Mouse (Mus musculus): ENCODE measurements at regions not wholly inside any gene's neighbourhood (a gene's known extent, or its start where the extent isn't known, plus 50 kb on each side); places are given as distances from the start of the nearest gene placed in this dataset.
"Not testable (repeated sequence)": the region's sequence is repeated elsewhere in the genome, so short reads cannot be mapped to it uniquely, and the experiment has no call there.

DNA sequence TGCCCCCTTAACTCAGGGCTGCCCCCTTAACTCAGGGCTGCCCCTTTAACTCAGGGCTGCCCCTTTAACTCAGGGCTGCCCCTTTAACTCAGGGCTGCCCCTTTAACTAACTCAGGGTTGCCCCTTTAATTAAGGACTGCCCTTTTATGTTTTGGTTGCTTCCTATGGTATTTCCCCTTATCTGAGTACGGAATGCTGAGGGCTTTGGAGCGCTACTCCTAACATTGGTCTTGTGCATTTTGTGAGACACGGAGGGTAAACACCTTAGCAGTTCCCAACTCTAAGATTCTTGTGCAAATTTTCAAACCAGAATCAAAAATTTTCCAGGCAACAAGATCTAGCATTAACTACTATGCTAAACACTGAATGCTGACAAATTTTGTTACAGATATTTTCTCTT, 152.7 kb upstream of the Ddhd1 start:
- H3K27ac ChIP-seq = no peak overlapping the region
- no peaks in the 10 kb centered on the region for H3K27me3 ChIP-seq (ENCODE audit: insufficient read depth, poor library complexity, severe bottlenecking)
- DNase-seq (ENCODE audit: low spot score) = no peak
- no peak overlapping the region for H3K4me3 ChIP-seq
- 0 out of 2 replicates have a peak, but pooled peaks cover 9% of the 10 kb centered on the region for H3K4me1 ChIP-seq (replicated peaks)
- 69% methylated on average over 3 of the region's 3 CpGs for WGBS
- no peaks in the 10 kb centered on the region for H3K36me3 ChIP-seq
- H3K9me3 ChIP-seq = no peaks in the 10 kb centered on the region

DNA sequence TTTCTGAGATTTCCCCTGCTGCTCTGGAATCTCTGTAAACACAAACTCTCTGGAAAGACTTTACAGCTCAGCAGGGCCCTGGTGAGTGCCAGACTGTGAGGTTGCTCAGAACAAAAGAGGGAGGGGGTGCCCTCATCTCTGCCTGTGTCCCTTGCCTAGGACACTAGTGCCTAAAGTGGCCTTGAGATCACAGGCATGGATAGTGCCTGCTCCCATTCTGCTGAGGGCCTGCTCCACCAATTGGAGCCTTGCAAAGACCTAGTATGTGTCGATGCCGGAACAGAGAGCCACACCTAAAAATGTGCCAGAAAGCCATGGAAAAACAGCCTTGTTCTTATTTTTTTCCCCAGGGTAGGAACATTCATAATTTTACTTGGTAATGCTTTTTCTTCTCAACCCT, 157.7 kb upstream of the Ddhd1 start:
- H3K27me3 ChIP-seq (ENCODE audit: insufficient read depth, poor library complexity, severe bottlenecking) = no peaks in the 10 kb centered on the region
- no peaks in the 10 kb centered on the region for H3K36me3 ChIP-seq
- WGBS = 79% methylated on average over 2 of the region's 2 CpGs
- H3K4me1 ChIP-seq (replicated peaks) = 0 out of 2 replicates have a peak, but pooled peaks cover 7% of the 10 kb centered on the region
- no peak for DNase-seq (ENCODE audit: low spot score)
- H3K9me3 ChIP-seq = no peaks in the 10 kb centered on the region
- no peak overlapping the region for H3K4me3 ChIP-seq
- no peak overlapping the region for H3K27ac ChIP-seq

DNA sequence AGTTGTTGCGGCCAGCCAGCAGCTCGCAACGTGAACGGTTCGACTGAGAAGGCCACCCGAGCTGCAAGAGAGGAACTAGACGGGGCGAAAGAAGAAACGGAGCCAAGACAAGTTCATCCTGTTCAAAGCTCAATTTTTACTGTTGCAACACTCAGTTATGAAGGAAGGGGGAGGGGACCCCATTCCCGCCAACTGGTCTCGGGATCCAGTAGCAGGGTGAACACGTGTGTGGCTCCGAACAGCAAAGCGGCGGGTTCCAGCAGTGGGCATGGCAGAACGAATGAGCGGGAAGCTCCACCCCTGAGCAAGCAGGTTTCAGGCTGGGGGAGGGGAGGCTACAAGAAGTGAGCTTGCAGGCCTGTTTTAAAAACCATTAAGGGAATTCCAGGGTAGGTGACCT, 158.7 kb upstream of the Ddhd1 start:
- H3K27ac ChIP-seq; H3K9me3 ChIP-seq; DNase-seq (ENCODE audit: low spot score); H3K27me3 ChIP-seq (ENCODE audit: insufficient read depth, poor library complexity, severe bottlenecking); H3K4me3 ChIP-seq; H3K4me1 ChIP-seq (replicated peaks); H3K36me3 ChIP-seq: not testable (repeated sequence)
- WGBS = 96% methylated on average over 17 of the region's 17 CpGs

DNA sequence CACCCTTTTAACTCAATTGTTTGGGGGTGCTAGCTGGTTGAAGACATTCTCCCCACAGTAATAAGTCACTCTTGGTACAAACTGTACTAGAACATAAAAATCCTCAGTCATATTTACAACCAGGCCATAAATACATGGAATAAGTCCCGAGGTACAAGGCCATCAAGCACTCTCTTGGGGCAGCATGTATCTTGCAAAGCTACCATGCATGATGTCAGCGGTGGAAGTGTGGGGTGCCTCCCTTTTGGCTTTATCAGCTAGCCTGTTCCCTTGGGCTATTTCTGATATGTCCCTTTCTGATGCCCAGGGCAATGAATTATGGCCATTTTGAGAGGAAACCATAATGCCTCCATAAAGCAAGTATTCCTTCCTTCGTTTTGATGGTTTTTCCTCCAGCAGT, 159.8 kb upstream of the Ddhd1 start:
- 86% methylated on average over 3 of the region's 3 CpGs for WGBS
- Histone ChIP-seq H3K4me3 (no peak overlapping the region), H3K9me3 (no peaks in the 10 kb centered on the region), H3K4me1 (replicated peaks) (0 out of 2 replicates have a peak, but pooled peaks cover 4% of the 10 kb centered on the region), H3K36me3 (no peaks in the 10 kb centered on the region), H3K27ac (no peak overlapping the region), H3K27me3 (ENCODE audit: insufficient read depth, poor library complexity, severe bottlenecking) (no peaks in the 10 kb centered on the region)
- DNase-seq (ENCODE audit: low spot score) = no peak

DNA sequence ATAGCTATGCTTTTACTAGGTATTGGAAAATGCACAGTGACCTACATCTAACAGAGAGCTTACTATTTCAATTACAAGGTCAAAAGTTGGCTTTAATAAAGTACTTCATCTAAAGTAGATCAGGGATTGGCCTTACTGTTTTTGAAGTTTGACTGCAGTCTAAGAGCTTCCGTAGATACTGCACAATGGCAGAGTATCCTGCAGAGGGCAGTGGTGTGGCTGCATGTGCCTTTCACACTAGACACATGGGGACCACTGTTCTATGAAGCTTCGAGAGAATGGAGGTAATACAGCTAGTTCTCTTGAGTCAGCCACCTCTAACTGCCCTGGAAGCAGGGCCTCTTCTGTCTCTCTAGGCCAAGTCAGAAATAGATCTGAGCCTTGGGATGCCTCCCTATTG, 166.7 kb upstream of the Ddhd1 start:
- no peak for DNase-seq (ENCODE audit: low spot score)
- Histone ChIP-seq H3K9me3 (no peaks in the 10 kb centered on the region), H3K4me1 (replicated peaks) (no peaks in the 10 kb centered on the region), H3K4me3 (no peak overlapping the region), H3K27ac (no peak overlapping the region), H3K36me3 (no peaks in the 10 kb centered on the region), H3K27me3 (ENCODE audit: insufficient read depth, poor library complexity, severe bottlenecking) (no peaks in the 10 kb centered on the region)
- WGBS = 72% methylated on average over 2 of the region's 2 CpGs

DNA sequence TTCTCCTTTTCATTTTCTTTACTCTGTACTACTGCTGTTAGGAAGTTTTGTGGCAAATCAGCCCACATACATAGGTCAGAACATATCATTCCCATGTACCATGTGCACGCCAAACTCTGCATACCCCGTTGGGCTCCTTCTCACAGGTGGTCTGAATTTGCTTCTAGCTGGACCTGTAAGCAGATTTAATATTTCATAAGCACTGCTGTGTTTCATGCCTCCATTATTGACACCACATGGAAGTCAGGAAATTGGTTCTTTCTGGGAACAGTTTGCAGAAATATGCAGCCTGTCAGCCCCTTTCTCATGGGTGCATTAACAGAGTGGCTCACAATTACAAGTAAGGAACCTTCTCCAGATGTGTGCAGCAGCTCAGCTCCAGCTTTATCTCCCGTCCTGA, 168.1 kb upstream of the Ddhd1 start:
- no peak for DNase-seq (ENCODE audit: low spot score)
- 78% methylated on average over 3 of the region's 3 CpGs for WGBS
- Histone ChIP-seq H3K4me3 (no peak overlapping the region), H3K9me3 (no peaks in the 10 kb centered on the region), H3K27me3 (ENCODE audit: insufficient read depth, poor library complexity, severe bottlenecking) (no peaks in the 10 kb centered on the region), H3K4me1 (replicated peaks) (no peaks in the 10 kb centered on the region), H3K36me3 (no peaks in the 10 kb centered on the region), H3K27ac (no peak overlapping the region)

DNA sequence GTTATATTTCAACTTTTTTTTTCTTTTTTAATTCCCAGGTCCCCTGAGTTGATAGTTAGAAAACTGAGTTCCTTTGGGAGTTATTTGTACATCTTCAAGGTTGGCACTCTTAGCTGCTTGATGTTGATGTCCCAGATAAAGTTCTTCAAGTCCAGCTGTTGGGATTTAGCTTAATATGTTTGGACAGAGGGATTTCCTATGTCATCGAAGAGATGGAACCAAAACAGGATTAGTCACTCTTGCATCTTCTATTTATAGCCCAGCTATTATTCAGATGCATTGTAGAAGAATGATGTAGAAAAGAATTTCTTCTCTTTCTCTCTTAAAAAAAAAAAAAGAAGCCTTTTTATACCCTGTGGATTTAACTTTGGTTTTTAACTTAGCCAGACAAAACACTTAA, 169.2 kb upstream of the Ddhd1 start:
- 75% methylated on average over 1 of the region's 1 CpGs for whole genome bisulfite sequencing
- DNase-seq (ENCODE audit: low spot score) = no peak
- Histone ChIP-seq H3K4me1 (replicated peaks) (no peaks in the 10 kb centered on the region), H3K36me3 (no peaks in the 10 kb centered on the region), H3K4me3 (no peak overlapping the region), H3K9me3 (no peaks in the 10 kb centered on the region), H3K27ac (no peak overlapping the region), H3K27me3 (ENCODE audit: insufficient read depth, poor library complexity, severe bottlenecking) (no peaks in the 10 kb centered on the region)

DNA sequence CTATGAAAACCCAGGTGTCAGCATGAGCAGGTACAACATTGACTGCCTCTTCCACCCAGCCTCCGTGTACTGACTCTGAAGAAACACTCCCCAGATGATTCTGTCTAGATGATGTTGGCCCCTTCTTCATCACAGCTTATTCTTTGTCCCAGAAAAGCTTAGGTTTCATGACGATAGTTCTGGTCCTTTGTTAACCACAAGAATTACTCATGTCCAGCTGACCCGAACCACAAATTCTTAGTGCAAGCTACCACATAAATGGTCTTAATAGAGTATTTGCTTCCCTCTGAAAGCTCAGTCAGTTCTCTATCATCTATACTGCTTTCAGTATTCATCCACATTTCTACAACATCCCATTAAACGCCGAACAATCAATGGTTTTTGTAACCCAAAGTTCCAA, 172.5 kb upstream of the Ddhd1 start:
- no peaks in the 10 kb centered on the region for H3K36me3 ChIP-seq
- no peak for DNase-seq (ENCODE audit: low spot score)
- H3K4me1 ChIP-seq (replicated peaks) = no peaks in the 10 kb centered on the region
- H3K27me3 ChIP-seq (ENCODE audit: insufficient read depth, poor library complexity, severe bottlenecking) = no peaks in the 10 kb centered on the region
- H3K27ac ChIP-seq = no peak overlapping the region
- no peaks in the 10 kb centered on the region for H3K9me3 ChIP-seq
- 88% methylated on average over 5 of the region's 5 CpGs for WGBS
- H3K4me3 ChIP-seq = no peak overlapping the region

DNA sequence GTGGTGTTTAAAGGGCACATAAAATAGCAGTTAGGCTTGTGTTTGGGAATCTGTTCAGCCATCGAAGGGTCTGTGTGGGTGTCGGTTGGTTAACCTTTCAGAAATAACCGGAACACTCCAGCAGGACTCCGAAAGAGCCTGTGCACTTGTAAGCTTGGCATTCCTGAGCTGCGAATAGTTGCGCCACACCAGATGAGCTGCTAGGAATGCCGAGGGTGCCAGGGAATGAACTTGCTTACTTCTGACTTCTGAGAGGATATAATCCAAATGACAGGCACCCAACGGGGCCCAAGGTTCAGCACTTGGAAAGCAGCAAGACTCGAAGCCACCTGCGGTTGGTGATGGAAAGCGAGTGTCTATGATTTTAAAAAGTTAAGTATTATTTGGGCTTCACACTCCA, 179.1 kb upstream of the Ddhd1 start:
- Histone ChIP-seq H3K27ac (no peak overlapping the region), H3K36me3 (no peaks in the 10 kb centered on the region), H3K4me1 (replicated peaks) (no peaks in the 10 kb centered on the region), H3K9me3 (no peaks in the 10 kb centered on the region), H3K4me3 (no peak overlapping the region), H3K27me3 (ENCODE audit: insufficient read depth, poor library complexity, severe bottlenecking) (no peaks in the 10 kb centered on the region)
- WGBS = 91% methylated on average over 11 of the region's 11 CpGs
- no peak for DNase-seq (ENCODE audit: low spot score)

DNA sequence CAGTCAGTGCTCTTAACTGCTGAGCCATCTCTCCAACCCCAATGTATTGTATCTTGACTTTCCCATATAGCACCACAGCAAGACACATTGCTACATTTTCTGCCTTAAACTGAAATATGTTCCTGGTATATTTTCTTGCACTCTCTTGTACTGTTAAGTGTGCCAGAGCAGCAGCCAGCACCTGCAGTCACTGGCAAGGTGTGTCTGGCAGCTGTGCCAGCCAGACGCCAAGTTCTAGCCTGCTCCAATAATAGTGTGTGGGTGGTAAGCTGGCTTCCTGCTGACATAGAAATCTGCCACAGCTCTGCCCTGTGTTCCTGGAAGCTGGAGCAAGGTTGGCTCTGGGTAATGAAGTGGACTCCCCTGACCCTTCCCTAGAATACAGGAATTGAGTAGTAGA, 185.9 kb upstream of the Ddhd1 start:
- no peak overlapping the region for H3K27ac ChIP-seq
- DNase-seq (ENCODE audit: low spot score) = no peak
- no peak overlapping the region for H3K4me3 ChIP-seq
- no peaks in the 10 kb centered on the region for H3K4me1 ChIP-seq (replicated peaks)
- no peaks in the 10 kb centered on the region for H3K9me3 ChIP-seq
- no peaks in the 10 kb centered on the region for H3K36me3 ChIP-seq
- no peaks in the 10 kb centered on the region for H3K27me3 ChIP-seq (ENCODE audit: insufficient read depth, poor library complexity, severe bottlenecking)
- WGBS = 81% methylated on average over 1 of the region's 1 CpGs

DNA sequence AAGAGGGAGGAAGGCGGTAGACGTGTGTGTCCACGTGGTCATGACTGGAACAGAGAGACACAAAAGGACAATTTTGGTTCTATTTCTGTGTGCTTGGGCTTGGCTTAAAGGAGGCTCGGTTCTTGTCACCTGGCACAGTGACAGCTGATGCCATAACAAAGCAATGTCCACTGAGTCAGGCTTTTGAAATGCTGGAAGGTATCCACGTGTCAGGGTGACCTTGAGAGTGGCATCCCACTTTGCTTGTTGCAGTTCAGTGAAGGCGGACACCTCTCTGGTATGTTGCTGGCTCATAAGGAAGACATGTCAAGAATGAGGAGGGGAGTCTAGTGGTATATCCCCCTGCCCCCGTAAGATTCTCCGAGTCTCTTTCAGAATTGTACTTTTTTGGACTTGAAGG, 192.6 kb upstream of the Ddhd1 start:
- Histone ChIP-seq H3K27ac (no peak overlapping the region), H3K4me1 (replicated peaks) (no peaks in the 10 kb centered on the region), H3K4me3 (no peak overlapping the region), H3K9me3 (no peaks in the 10 kb centered on the region), H3K27me3 (ENCODE audit: insufficient read depth, poor library complexity, severe bottlenecking) (no peaks in the 10 kb centered on the region), H3K36me3 (no peaks in the 10 kb centered on the region)
- no peak for DNase-seq (ENCODE audit: low spot score)
- WGBS = 85% methylated on average over 8 of the region's 8 CpGs

DNA sequence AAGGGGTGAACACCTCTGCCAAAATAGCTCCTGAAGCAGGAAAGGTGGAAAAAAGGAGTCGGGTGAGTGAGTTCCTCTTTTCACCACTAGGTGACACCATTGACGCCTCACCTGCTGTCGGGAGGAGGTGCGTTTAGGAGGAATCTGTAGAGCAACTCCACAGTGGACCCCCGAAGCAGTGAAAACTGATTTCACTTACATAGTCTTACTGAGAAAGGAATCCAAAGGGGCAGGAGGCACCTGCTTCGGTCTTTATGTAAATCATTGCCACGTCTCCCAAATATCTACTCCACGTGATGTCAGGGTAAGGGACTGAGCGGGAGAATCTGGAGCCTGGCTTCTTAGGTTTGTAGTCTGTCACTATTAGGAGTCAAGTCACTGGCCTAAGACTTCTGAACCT, 220.5 kb upstream of the Ddhd1 start:
- Histone ChIP-seq H3K4me3 (peak overlapping the region; percentile 1; the same call in 1 of the 2 replicates), H3K27ac (no peak overlapping the region), H3K4me1 (replicated peaks) (no peaks in the 10 kb centered on the region), H3K36me3 (no peaks in the 10 kb centered on the region), H3K9me3 (no peaks in the 10 kb centered on the region), H3K27me3 (ENCODE audit: insufficient read depth, poor library complexity, severe bottlenecking) (0 out of 2 replicates have a peak, but pooled peaks cover 5% of the 10 kb centered on the region)
- 21% methylated on average over 9 of the region's 9 CpGs for WGBS
- peak; percentile 45 for DNase-seq (ENCODE audit: low spot score)

DNA sequence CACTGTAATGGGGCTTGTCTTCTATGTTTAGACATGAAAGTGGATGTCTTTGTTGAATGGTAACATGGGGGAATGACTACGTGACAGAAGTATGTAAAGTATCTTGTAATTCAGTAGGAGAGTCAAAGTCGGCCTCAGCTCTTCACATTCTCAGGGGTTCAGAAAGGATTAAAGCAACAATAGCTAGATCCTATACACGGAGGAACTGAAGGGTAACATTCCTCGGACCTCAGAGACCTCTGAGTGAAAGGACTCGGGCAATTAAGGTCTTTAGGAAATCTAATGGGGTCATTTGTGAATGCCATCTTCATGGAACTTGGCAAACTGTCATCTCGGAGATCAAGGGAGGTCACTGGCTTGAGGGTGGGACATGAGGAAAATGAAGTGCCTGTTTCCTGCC, 262.8 kb upstream of the Ddhd1 start:
- no peak for DNase-seq (ENCODE audit: low spot score)
- no peak overlapping the region for H3K4me3 ChIP-seq
- 10% methylated on average over 6 of the region's 6 CpGs for WGBS

DNA sequence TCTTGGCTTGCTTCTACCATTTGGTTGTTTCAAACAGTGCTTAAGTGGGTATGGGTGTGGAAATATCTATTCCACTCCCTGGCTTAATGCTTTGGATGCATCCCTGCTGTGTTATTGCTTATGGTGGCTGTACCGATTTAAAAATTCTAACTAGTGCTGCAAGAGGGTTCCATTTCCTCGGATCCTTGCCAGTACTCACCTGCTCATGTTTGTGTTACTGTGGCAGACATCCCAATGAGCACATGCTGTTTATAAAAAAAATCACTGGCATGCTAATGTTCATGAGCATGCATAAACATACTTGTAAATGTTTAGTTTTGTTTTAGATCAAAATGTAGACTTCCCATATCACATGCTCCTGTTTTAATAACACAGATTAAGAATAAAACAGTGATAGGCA, 285.6 kb upstream of the Ddhd1 start:
- 92% methylated on average over 2 of the region's 2 CpGs for WGBS

More for the DNA sequence above, 262.8 kb upstream of the Ddhd1 start:
- H3K27me3 ChIP-seq (ENCODE audit: insufficient read depth, poor library complexity, severe bottlenecking) = peaks cover 44% of the 10 kb centered on the region
- no peaks in the 10 kb centered on the region for H3K9me3 ChIP-seq
- peaks cover 9% of the 10 kb centered on the region; the same call in 1 of the 2 replicates for H3K4me1 ChIP-seq (replicated peaks)
- no peak overlapping the region for H3K27ac ChIP-seq
- H3K36me3 ChIP-seq = no peaks in the 10 kb centered on the region

More for the DNA sequence above, 285.6 kb upstream of the Ddhd1 start:
- Histone ChIP-seq H3K27me3 (ENCODE audit: insufficient read depth, poor library complexity, severe bottlenecking) (no peaks in the 10 kb centered on the region), H3K4me3 (no peak overlapping the region), H3K27ac (no peak overlapping the region), H3K4me1 (replicated peaks) (no peaks in the 10 kb centered on the region), H3K9me3 (no peaks in the 10 kb centered on the region), H3K36me3 (no peaks in the 10 kb centered on the region)
- no peak for DNase-seq (ENCODE audit: low spot score)

Data from hindbrain, embryonic 10.5 days (tissue).